Mouse (Mus musculus): ENCODE data around the gene Olfr1480.

The Olfr1480 gene

DNA sequence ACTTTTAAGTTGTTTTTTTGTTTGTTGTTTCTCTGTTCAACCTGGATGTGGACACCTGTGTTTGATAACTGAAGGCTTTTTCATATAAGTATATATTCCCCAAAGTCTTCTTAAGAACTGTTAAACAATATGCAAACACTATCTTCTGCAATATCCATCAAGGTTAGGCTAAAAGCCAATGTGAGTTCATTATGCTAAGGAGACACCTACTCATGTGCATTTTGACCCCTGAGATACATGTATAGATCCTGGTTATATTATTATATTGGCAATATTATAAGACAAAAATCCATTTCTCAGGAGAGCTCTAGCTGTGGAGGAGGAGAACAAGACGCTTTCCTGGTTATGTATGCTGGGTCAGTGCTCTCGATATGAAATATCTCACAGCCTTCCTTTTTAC, at the start of gene Olfr1480:
Gene Olfr1480 (plus strand): TSS at position 301 of the 400 bp plus-strand sequence.
- no peak for DNase-seq (ENCODE audit: low spot score)

DNA sequence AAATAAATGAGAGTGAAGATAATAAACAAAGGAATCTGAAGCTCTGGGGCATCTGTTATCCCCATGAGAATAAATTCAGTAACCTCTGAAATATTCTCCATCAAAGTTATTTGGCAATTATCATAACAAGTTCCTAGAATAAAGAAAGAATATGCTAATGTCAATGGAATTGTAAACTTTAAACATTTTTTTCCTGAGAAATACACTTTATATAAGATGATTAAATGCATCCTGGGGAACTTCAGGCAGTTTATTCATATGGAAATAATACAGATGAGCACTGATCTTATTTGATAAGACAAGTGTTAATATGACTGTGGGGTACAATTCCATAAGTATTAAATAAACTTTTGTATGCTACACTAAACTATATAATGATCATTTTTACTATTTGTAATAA, 47.6 kb upstream of the Olfr1480 start, which contains the start of gene Olfr1475:
Gene Olfr1475 (minus strand): TSS at position 101 of the 400 bp plus-strand sequence.
- no peak for DNase-seq (ENCODE audit: low spot score)

DNA sequence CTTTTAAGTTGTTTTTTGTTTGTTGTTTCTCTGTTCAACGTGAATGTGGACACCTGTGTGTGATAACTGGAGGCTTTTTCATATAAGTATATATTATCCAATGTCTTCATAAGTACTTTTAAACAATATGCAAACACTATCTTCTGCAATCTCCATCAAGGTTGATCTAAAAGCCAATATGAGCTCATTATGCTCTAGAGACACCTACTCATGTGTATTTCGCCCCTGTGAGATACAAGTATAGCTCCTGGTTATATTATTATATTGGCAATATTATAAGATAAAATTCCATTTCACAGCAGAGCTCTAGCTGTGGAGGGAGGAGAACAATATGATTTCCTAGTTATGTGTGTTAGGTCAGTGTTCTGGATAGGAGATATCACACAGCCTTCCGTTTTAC, 27.5 kb upstream of the Olfr1480 start, which contains the start of gene Olfr1477:
Gene Olfr1477 (plus strand): TSS at position 301 of the 400 bp plus-strand sequence.
- no peak for DNase-seq (ENCODE audit: low spot score)

Measured in embryo, embryonic 10.5 days (tissue).